Mouse (Mus musculus): ENCODE results near the gene Gbf1. TPM values are rescaled to one million over a fixed set of nuclear protein-coding genes. Genes with fewer than 3 reads are reported as not detected.
A peak's percentile ranks its signal among the peaks of the same experiment; 100 is the strongest.
"Not testable (repeated sequence)": the region's sequence is repeated elsewhere in the genome, so short reads cannot be mapped to it uniquely, and the experiment has no call there.

The Gbf1 gene
- total RNA-seq (2021), result 100 to 1,000 TPM; 101 to 106 TPM

GRCm38 (mm10) chr19:46152127-46152803 lies at the start of gene Gbf1:
Gene Gbf1 (plus strand): TSS chr19:46152509.
- DNase-seq, result peak; percentile 91
- intact Hi-C loops (cut with DNase I), result no loop called here

- DNase-seq, result peak; percentile 7
- intact Hi-C loops (cut with DNase I), result no loop called here
These were observed 48.7 kb upstream of the Gbf1 start for GRCm38 (mm10) chr19:46103437-46104186.

GRCm38 (mm10) chr19:46104187-46104557 lies 48.1 kb upstream of the Gbf1 start:
- intact Hi-C loops (cut with DNase I), result no loop called here
- DNase-seq, result no peak

GRCm38 (mm10) chr19:46110214-46110613 lies 42.1 kb upstream of the Gbf1 start:
- DNase-seq, result no peak
- intact Hi-C loops (cut with DNase I), result no loop called here

DNA sequence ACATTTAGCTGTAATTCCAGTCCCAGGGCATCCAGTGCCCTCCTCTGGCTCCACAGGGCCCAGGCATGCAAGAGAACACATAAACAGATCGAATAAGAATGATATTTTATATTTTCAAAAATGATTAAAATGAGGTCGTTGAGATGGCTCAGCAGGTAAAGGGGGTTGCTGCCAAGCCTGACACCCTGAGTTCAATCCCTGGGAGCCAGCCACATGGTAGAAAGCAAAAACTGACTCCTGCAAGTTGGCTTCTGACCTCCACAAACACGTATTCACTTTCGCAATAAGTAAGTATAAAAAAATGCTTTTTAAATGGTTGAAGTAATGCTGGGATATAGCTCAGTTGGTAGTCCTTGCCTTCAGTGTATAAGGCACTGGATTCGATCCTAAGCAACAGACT lies 41.5 kb upstream of the Gbf1 start:
- no peak for DNase-seq
- intact Hi-C loops (cut with DNase I), result no loop called here

DNA sequence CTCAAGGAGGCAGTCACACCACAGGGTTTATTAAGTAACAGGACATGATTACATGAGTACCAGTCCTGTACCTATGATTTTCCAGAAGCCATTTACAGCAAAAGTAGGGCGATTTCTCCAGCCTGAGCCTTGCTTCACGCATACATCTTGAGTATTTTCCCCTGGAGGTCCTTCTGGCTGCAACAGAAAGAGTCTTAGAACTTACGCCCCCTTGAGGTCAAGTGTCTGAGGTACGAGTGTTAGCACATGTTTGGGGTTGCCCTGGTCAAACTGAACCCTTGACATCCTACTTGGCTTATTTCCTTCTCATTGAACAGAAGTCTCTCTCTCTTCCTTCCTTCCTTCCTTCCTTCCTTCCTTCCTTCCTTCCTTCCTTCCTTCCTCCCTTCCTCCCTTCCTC lies 37.7 kb upstream of the Gbf1 start:
- intact Hi-C loops (cut with DNase I), result no loop called here
- no peak for DNase-seq

GRCm38 (mm10) chr19:46119458-46119857 lies 32.9 kb upstream of the Gbf1 start:
- intact Hi-C loops (cut with DNase I), result no loop called here
- DNase-seq, result no peak

GRCm38 (mm10) chr19:46120872-46121271 lies 31.4 kb upstream of the Gbf1 start:
- intact Hi-C loops (cut with DNase I), result no loop called here

DNA sequence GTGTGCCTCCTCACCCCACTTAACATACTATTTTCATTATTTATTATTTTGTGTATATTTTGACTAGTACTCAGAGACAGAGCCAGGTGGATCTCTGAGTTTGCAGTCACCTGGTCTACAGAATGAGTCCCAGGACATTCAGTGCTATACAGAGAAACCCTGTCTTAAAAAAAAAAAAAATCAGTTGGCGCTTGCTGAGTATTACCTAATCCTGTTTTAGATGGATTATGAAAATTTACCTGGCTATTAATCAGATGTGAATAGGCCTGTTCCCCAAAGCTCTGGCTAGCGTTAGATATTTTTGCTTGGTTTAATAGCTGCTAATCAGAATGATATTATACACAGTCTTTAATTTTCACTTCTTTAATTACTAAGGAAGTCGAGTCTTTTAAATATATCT lies 28.4 kb upstream of the Gbf1 start:
- intact Hi-C loops (cut with DNase I), result no loop called here
- no peak for DNase-seq

More at GRCm38 (mm10) chr19:46120872-46121271, 31.4 kb upstream of the Gbf1 start:
- DNase-seq, result no peak

GRCm38 (mm10) chr19:46124651-46125050 lies 27.7 kb upstream of the Gbf1 start:
- intact Hi-C loops (cut with DNase I), result no loop called here
- no peak for DNase-seq

GRCm38 (mm10) chr19:46126301-46126700 lies 26.0 kb upstream of the Gbf1 start:
- no peak for DNase-seq
- intact Hi-C loops (cut with DNase I), result no loop called here

DNA sequence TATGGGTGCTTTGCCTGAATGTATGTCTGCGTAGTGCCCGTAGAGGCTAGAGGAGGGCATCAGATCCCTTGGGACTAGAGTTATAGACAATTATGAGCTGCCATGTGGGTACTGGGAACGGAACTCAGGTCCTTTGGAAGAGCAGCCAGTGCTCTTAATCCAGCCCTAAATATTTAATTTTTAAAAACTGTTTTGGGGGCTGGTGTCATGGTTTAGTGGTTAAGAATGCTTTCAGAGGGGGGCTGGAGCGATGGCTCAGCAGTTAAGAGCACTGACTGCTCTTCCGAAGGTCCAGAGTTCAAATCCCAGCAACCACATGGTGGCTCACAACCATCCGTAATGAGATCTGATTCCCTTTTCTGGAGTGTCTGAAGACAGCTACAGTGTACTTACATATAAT lies 22.6 kb upstream of the Gbf1 start:
- intact Hi-C loops (cut with DNase I), result not testable (repeated sequence)

DNA sequence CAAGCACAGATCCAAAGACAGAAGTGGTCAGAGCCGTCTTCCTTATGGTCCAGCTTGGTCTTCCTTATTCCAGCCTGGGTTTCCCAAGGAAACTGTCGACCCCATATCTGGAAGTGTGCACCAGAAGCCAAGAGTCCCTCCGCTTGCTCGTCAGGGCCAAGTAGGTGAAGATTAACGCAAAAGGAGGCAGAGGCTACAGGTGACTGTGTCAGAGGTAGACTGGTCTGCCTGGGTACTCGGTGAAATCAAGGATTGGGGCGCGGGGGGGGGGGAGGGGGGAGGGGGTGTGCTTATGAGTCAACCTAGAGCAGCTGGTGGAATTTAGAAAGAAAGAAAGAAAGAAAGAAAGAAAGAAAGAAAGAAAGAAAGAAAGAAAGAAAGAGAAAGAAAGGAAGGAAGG lies 21.0 kb upstream of the Gbf1 start:
- no peak for DNase-seq
- intact Hi-C loops (cut with DNase I), result no loop called here

More for the DNA sequence above, 22.6 kb upstream of the Gbf1 start:
- not testable (repeated sequence) for DNase-seq

GRCm38 (mm10) chr19:46131694-46132525 lies 20.4 kb upstream of the Gbf1 start, which contains the start of gene Elovl3:
Gene Elovl3 (plus strand): TSS chr19:46131897.
- DNase-seq, result no peak
- intact Hi-C loops (cut with DNase I), result no loop called here

- DNase-seq, result no peak
- intact Hi-C loops (cut with DNase I), result no loop called here
These were observed 19.7 kb upstream of the Gbf1 start for GRCm38 (mm10) chr19:46132577-46132976.

DNA sequence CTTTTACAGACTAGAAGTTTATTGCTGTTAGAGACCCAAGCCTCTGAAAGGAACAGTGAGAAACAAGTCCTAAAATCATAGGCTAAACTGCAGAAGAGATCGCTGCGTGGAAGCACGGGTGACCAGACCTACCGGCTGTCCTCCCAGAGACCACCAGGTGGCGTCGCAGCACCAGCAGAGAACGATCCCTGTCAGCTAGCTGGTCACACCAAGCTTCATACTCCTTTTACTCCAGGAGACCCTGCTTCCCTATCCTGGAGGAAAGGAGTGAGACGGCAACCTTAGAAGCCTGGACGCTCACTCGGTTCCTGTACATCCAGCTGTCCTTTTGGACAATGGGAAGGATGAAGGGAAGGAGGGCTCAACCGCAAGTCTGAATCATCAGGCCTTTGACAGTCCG lies 17.0 kb upstream of the Gbf1 start:
- intact Hi-C loops (cut with DNase I), result loop anchor here (5.0 kb wide), 2 partner anchors 117 to 172 kb away; no protein-coding TSS in a partner anchor
- DNase-seq, result peak; percentile 95

GRCm38 (mm10) chr19:46135789-46136638 lies 16.3 kb upstream of the Gbf1 start:
- DNase-seq, result peak; percentile 33
- intact Hi-C loops (cut with DNase I), result loop anchor here (5.0 kb wide), 2 partner anchors 116 to 171 kb away; no protein-coding TSS in a partner anchor

- intact Hi-C loops (cut with DNase I), result loop anchor here (5.0 kb wide), 2 partner anchors 115 to 170 kb away; no protein-coding TSS in a partner anchor
- peak; percentile 57 for DNase-seq
These were observed 15.4 kb upstream of the Gbf1 start for GRCm38 (mm10) chr19:46136639-46137580.

DNA sequence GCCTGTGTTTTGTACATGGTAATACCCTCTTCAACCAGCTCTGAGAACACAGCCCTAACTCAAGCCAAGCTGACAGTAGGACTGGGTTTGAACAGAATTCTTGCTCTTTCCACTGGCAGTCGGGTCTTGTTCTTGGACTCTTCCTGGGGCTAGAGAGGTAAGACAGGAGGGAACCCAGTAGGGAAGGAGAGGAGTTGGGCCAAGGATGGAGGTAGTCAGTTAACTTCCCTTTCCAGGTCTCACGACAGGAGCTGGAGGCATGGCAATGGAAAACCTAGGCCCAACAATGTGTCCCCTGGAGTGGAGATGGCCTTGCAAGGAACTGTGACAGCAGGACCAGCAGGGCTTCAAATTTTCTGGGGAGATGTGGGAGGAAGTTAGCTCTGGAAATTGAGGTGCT lies 12.0 kb upstream of the Gbf1 start:
- intact Hi-C loops (cut with DNase I), result no loop called here
- no peak for DNase-seq
